Mouse (Mus musculus): ENCODE measurements around the gene Megf8. TPM values are rescaled to one million over a fixed set of nuclear protein-coding genes. Genes with fewer than 3 reads are reported as not detected.
A peak's percentile ranks its signal among the peaks of the same experiment; 100 is the strongest.
"Not testable (repeated sequence)": the region's sequence is repeated elsewhere in the genome, so short reads cannot be mapped to it uniquely, and the experiment has no call there.

Megf8 gene
- polyA plus RNA-seq, 1 experiment from 2014 or later, result 15.4 TPM

DNA sequence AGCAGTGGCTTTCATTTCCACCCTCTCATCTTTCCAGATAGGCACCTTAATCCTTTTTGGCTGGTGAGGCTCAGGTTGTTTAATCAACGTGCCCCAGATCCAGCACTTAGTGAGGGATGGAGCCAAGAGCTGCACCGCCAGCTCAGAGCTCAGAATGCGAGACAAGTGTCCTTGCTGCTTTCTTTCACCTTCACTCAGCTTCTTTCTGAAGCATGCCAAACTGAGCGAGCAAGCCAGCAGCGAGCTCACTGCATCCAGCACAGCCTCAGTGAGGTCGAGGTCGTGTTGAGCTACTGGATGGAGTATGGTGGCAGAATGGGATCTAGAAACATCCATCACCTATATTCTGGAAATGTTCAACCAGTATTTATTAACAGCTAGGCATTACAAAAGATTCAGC is 3.6 kb upstream of the Megf8 start:
- Histone ChIP-seq H3K9me3 (ENCODE audit: control insufficient read depth, low read length) (no peaks in the 10 kb centered on the region), H3K27ac (replicated peaks; ENCODE audit: low read depth, low read length) (no peak overlapping the region), H3K4me1 (ENCODE audit: control insufficient read depth, insufficient read depth, low read length) (peaks cover 6% of the 10 kb centered on the region; the same call in 1 of the 2 replicates), H3K36me3 (ENCODE audit: control insufficient read depth, insufficient read depth, low read length) (no peaks in the 10 kb centered on the region), H3K4me2 (ENCODE audit: low read depth, low read length) (no peak overlapping the region), H3K27me3 (replicated peaks; ENCODE audit: control insufficient read depth, insufficient read depth, low read length) (peaks cover 47% of the 10 kb centered on the region), H3K9ac (ENCODE audit: low read depth, low read length) (no peak overlapping the region), H3K4me3 (ENCODE audit: low read depth, low read length) (no peak overlapping the region)
- DNase-seq (ENCODE audit: low spot score) (no peak), ATAC-seq (ENCODE audit: low read depth) (no peak)
- 33% methylated on average over 7 of the region's 7 CpGs for WGBS

DNA sequence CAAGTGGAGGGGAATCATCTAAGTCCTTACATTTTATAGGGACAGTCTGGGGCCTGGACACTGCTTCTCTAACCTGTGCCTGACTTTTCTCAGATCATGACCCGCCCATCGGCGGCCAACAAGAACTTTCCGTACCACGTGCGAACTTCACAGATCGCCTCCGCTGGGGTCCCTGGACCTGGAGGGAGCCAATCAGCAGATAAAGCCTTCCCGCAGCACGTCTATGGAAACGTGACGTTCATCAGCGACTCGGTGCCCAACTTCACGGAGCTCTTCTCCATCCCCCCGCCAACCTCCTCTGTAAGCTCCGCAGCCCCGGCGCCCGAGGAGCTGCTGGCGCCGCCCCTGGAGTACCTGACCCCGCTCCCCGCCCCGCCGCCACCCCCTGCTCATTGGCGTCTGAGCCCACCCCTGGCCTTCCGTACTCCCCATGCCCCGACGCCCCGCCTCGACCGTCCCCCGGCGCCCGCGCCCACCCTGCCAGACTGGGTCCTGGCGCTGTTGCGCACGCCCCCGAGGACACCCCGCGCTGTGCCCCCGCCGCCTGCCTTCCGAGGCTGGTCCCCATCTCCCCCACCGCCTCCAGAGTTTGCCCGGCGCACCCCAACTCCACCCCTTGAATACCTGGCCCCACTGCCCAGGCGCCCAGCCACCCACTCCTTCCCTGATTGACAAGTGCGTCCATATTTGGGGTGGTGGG is 2.2 kb upstream of the Megf8 start:
- 1% methylated on average over 25 of the region's 51 CpGs for WGBS
- H3K9ac ChIP-seq (ENCODE audit: low read depth, low read length), result peak overlapping the region; percentile 63
- H3K27ac ChIP-seq (replicated peaks; ENCODE audit: low read depth, low read length), result no peak overlapping the region
- peaks cover 6% of the 10 kb centered on the region; the same call in 1 of the 2 replicates for H3K4me1 ChIP-seq (ENCODE audit: control insufficient read depth, insufficient read depth, low read length)
- no peak for DNase-seq (ENCODE audit: low spot score)
- no peaks in the 10 kb centered on the region for H3K36me3 ChIP-seq (ENCODE audit: control insufficient read depth, insufficient read depth, low read length)
- peak overlapping the region; percentile 81 for H3K4me2 ChIP-seq (ENCODE audit: low read depth, low read length)
- ATAC-seq (ENCODE audit: low read depth), result no peak
- peak overlapping the region; percentile 40 for H3K4me3 ChIP-seq (ENCODE audit: low read depth, low read length)
- H3K27me3 ChIP-seq (replicated peaks; ENCODE audit: control insufficient read depth, insufficient read depth, low read length), result peaks cover 41% of the 10 kb centered on the region
- H3K9me3 ChIP-seq (ENCODE audit: control insufficient read depth, low read length), result no peaks in the 10 kb centered on the region

DNA sequence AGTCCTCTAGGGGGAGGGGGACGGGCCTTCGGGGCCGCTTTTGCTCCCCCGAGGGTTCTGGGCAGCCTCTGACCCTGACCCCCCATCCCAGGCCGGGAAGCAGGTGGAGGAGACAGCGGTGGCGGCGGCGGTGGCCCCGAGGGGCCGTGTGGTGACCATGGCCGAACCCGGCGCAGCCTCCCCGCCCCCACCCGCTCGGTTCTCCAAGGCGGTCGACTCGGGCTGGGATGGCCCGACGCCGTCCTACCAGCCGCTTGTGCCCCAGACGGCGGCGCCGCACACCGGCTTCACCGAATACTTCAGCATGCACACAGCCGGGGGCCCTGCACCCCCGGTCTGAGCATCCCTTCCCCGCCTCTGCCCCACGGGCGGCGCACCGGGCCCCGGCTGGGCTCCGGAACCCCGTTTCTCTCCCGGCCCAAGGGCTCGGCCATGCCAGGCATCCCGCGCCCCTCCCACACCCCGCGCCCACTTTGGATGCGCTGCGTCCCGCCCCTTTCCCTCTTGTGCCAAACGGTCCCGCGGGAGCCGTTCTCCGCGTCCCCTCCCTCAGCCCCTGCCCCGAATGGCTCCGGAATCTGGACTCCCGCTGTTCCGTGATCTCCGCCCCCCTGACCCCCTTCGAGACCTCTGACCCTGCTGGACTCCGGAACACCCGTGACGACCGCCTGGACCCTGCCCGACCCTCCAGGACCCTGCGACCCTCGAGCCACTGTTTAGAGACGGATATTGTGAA is 1.5 kb upstream of the Megf8 start:
- Histone ChIP-seq H3K27ac (replicated peaks; ENCODE audit: low read depth, low read length) (no peak overlapping the region), H3K4me3 (ENCODE audit: low read depth, low read length) (peak overlapping the region; percentile 40), H3K9ac (ENCODE audit: low read depth, low read length) (peak overlapping the region; percentile 63), H3K4me1 (ENCODE audit: control insufficient read depth, insufficient read depth, low read length) (peaks cover 6% of the 10 kb centered on the region; the same call in 1 of the 2 replicates), H3K9me3 (ENCODE audit: control insufficient read depth, low read length) (no peaks in the 10 kb centered on the region), H3K4me2 (ENCODE audit: low read depth, low read length) (peak overlapping the region; percentile 81), H3K27me3 (replicated peaks; ENCODE audit: control insufficient read depth, insufficient read depth, low read length) (peaks cover 41% of the 10 kb centered on the region), H3K36me3 (ENCODE audit: control insufficient read depth, insufficient read depth, low read length) (no peaks in the 10 kb centered on the region)
- no peak for ATAC-seq (ENCODE audit: low read depth)
- WGBS, result under 1% methylated on average over 56 of the region's 69 CpGs
- DNase-seq (ENCODE audit: low spot score), result no peak

DNA sequence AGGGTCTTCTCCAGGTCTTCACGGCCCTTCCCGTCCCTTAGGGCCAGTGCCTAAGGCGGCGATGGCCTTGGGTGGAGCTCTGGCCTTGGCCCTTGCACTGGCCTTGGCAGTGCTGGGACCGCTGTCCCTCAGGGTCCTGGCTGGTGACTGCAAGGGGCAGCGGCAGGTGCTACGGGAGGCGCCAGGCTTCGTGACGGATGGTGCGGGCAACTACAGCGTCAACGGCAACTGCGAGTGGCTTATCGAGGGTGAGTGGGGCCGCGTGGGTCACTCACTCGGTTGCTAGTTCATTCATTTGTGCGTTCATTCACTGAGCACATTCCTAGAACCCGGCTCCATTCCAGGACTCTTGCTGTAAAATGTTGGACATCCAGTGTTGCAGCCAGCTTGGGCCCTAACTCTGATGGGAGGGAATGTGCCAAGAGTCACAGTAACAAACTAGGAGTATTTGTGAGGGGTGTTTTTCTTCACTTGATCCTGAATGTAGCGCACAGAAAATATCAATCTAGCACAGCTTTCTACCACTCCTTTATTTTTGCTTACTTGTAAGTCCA is 559 bp downstream of the Megf8 start:
- Histone ChIP-seq H3K27me3 (replicated peaks; ENCODE audit: control insufficient read depth, insufficient read depth, low read length) (peaks cover 31% of the 10 kb centered on the region), H3K4me1 (ENCODE audit: control insufficient read depth, insufficient read depth, low read length) (peaks cover 14% of the 10 kb centered on the region; the same call in 1 of the 2 replicates), H3K4me2 (ENCODE audit: low read depth, low read length) (peak overlapping the region; percentile 80), H3K9me3 (ENCODE audit: control insufficient read depth, low read length) (no peaks in the 10 kb centered on the region), H3K4me3 (ENCODE audit: low read depth, low read length) (peak overlapping the region; percentile 65), H3K36me3 (ENCODE audit: control insufficient read depth, insufficient read depth, low read length) (no peaks in the 10 kb centered on the region), H3K9ac (ENCODE audit: low read depth, low read length) (peak overlapping the region; percentile 73), H3K27ac (replicated peaks; ENCODE audit: low read depth, low read length) (peak overlapping the region; percentile 82)
- WGBS, result 21% methylated on average over 21 of the region's 21 CpGs
- ATAC-seq (ENCODE audit: low read depth) (no peak), DNase-seq (ENCODE audit: low spot score) (no peak)

DNA sequence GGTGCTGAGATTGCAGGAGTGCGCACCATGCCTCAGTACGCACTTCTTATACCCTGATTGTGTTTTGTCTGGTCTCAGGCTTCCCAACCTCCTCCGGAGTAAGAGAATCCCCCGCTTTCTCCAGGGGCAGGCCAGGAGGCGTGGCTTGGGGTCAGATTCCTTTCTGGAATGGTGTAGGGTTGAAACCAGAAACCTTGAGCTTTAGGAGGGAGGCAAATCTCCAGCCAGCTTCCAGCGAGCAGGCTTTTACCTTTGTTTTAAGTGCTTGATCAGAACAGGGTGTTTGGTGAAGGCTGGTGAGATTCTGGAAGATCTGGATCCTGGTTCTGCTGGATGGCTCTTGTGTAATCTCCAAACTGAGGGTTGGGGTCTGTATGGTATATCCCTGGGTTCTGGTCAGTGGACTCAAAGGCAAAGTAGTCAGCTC is 5.1 kb downstream of the Megf8 start:
- Histone ChIP-seq H3K27ac (replicated peaks; ENCODE audit: low read depth, low read length) (peak overlapping the region; percentile 90), H3K4me1 (ENCODE audit: control insufficient read depth, insufficient read depth, low read length) (peaks cover 11% of the 10 kb centered on the region; the same call in 1 of the 2 replicates), H3K9me3 (ENCODE audit: control insufficient read depth, low read length) (no peaks in the 10 kb centered on the region), H3K4me3 (ENCODE audit: low read depth, low read length) (peak overlapping the region; percentile 24), H3K27me3 (replicated peaks; ENCODE audit: control insufficient read depth, insufficient read depth, low read length) (no peaks in the 10 kb centered on the region), H3K9ac (ENCODE audit: low read depth, low read length) (peak overlapping the region; percentile 42; the same call in 1 of the 2 replicates), H3K4me2 (ENCODE audit: low read depth, low read length) (peak overlapping the region; percentile 43), H3K36me3 (ENCODE audit: control insufficient read depth, insufficient read depth, low read length) (no peaks in the 10 kb centered on the region)
- WGBS, result 4% methylated on average over 6 of the region's 6 CpGs
- ATAC-seq (ENCODE audit: low read depth) (peak; percentile 92), DNase-seq (ENCODE audit: low spot score) (peak; percentile 95)

DNA sequence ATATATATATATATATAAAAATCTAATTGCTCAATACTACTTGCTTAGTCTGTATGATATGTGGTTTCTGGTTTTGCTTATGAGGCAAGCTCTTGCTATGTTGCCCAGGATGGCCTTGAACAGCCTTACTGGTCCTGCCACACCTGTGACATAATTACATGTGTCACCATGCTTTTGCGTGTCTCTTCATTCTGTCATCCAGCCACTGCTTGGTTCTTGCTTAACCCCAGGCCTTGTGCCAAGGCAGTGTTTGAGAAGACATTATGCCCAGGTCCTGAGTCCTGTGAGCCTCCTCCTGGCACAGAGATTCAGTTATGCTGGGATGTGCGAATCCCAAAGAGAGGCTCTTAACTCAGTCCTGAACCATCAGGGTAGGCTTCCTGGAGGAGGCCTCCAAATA is 6.3 kb downstream of the Megf8 start:
- no peaks in the 10 kb centered on the region for H3K36me3 ChIP-seq (ENCODE audit: control insufficient read depth, insufficient read depth, low read length)
- WGBS, result 83% methylated on average over 2 of the region's 2 CpGs
- peaks cover 11% of the 10 kb centered on the region; the same call in 1 of the 2 replicates for H3K4me1 ChIP-seq (ENCODE audit: control insufficient read depth, insufficient read depth, low read length)
- H3K9me3 ChIP-seq (ENCODE audit: control insufficient read depth, low read length), result no peaks in the 10 kb centered on the region
- no peaks in the 10 kb centered on the region for H3K27me3 ChIP-seq (replicated peaks; ENCODE audit: control insufficient read depth, insufficient read depth, low read length)
- no peak overlapping the region for H3K4me3 ChIP-seq (ENCODE audit: low read depth, low read length)
- no peak for DNase-seq (ENCODE audit: low spot score)
- no peak overlapping the region for H3K9ac ChIP-seq (ENCODE audit: low read depth, low read length)
- H3K4me2 ChIP-seq (ENCODE audit: low read depth, low read length), result no peak overlapping the region
- ATAC-seq (ENCODE audit: low read depth), result no peak
- H3K27ac ChIP-seq (replicated peaks; ENCODE audit: low read depth, low read length), result no peak overlapping the region

DNA sequence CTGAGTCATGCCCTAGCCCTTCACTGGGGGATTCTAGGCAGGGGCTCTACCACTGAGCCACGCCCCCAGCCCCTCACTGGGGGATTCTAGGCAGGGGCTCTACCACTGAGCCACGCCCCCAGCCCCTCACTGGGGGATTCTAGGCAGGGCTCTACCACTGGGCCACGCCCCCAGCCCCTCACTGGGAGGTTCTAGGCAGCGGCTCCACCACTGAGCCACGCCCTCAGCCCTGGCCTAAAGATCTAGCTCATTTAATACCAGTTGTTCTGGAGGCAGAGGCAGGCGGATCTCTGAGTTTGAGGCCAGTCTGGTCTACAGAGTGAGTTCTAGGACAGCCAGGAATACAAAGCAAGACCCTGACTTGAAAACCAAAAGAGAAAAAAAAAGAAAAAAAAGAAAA is 8.5 kb downstream of the Megf8 start:
- DNase-seq (ENCODE audit: low spot score); H3K27ac ChIP-seq (replicated peaks; ENCODE audit: low read depth, low read length); H3K4me3 ChIP-seq (ENCODE audit: low read depth, low read length); H3K4me2 ChIP-seq (ENCODE audit: low read depth, low read length); ATAC-seq (ENCODE audit: low read depth); H3K9ac ChIP-seq (ENCODE audit: low read depth, low read length); H3K27me3 ChIP-seq (replicated peaks; ENCODE audit: control insufficient read depth, insufficient read depth, low read length); H3K9me3 ChIP-seq (ENCODE audit: control insufficient read depth, low read length): not testable (repeated sequence)
- H3K4me1 ChIP-seq (ENCODE audit: control insufficient read depth, insufficient read depth, low read length), result peaks cover 11% of the 10 kb centered on the region; the same call in 1 of the 2 replicates
- H3K36me3 ChIP-seq (ENCODE audit: control insufficient read depth, insufficient read depth, low read length), result peaks cover 15% of the 10 kb centered on the region; the same call in 1 of the 2 replicates
- 83% methylated on average over 5 of the region's 6 CpGs for WGBS

DNA sequence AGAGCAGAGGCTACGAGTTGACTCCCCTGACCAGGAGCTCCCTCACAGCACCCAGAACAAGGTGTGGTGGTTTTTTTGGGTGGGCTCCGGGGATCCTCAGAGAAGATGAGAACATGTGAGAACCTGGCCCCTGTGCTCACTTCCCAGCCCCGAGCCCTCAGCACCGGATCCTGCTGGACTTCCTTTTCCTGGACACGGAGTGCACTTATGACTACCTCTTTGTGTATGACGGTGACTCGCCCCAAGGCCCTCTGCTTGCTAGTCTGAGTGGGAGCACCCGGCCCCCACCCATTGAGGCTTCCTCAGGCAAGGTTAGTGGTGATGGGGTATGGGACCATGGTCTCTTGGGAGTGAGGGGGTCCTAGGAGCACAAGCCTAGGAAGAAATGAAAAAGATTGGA is 9.3 kb downstream of the Megf8 start:
- Histone ChIP-seq H3K36me3 (ENCODE audit: control insufficient read depth, insufficient read depth, low read length) (peaks cover 23% of the 10 kb centered on the region), H3K4me1 (ENCODE audit: control insufficient read depth, insufficient read depth, low read length) (peaks cover 9% of the 10 kb centered on the region; the same call in 1 of the 2 replicates), H3K9me3 (ENCODE audit: control insufficient read depth, low read length) (no peaks in the 10 kb centered on the region), H3K27ac (replicated peaks; ENCODE audit: low read depth, low read length) (no peak overlapping the region), H3K9ac (ENCODE audit: low read depth, low read length) (no peak overlapping the region), H3K27me3 (replicated peaks; ENCODE audit: control insufficient read depth, insufficient read depth, low read length) (no peaks in the 10 kb centered on the region), H3K4me2 (ENCODE audit: low read depth, low read length) (no peak overlapping the region), H3K4me3 (ENCODE audit: low read depth, low read length) (no peak overlapping the region)
- DNase-seq (ENCODE audit: low spot score) (no peak), ATAC-seq (ENCODE audit: low read depth) (no peak)
- 70% methylated on average over 8 of the region's 8 CpGs for WGBS
